Mouse (Mus musculus) heart, embryonic 16.5 days (tissue): Measurements from ENCODE around the gene Gtpbp6. TPM values are rescaled to one million over a fixed set of nuclear protein-coding genes. Genes with fewer than 3 reads are reported as not detected.
"Not testable (repeated sequence)": the region's sequence is repeated elsewhere in the genome, so short reads cannot be mapped to it uniquely, and the experiment has no call there.

Source experiments
- ATAC-seq: fragments of 200-750 bp; cut with Nextera tagmentation; replicated peaks from 2 replicates; pipeline ENCODE4 v1.8.0; 2017; ENCODE audit warnings: moderate number of reproducible peaks; ENCODE audit not compliant: insufficient read depth, low FRiP score; ENCODE audit errors: extremely low read depth
- H3K27ac ChIP-seq: fragments of 300-500 bp; sonication (generic); 2 replicates; pipeline ENCODE4 v1.5.1; 2014; ENCODE audit warnings: mild to moderate bottlenecking, low read length, control low read depth, moderate library complexity
- H3K27me3 ChIP-seq: fragments of 300-500 bp; sonication (generic); 2 replicates; pipeline ENCODE4 v1.6.1; 2014; ENCODE audit warnings: low read length, mixed read lengths; ENCODE audit not compliant: control insufficient read depth, insufficient read depth
- H3K36me3 ChIP-seq: fragments of 300-500 bp; sonication (generic); 2 replicates; pipeline ENCODE4 v1.6.1; 2014; ENCODE audit not compliant: control insufficient read depth, insufficient read depth
- H3K4me1 ChIP-seq: fragments of 300-500 bp; sonication (generic); 2 replicates; pipeline ENCODE4 v1.6.1; 2014; ENCODE audit warnings: low read length, mixed read lengths; ENCODE audit not compliant: control insufficient read depth, insufficient read depth
- H3K4me2 ChIP-seq: fragments of 300-500 bp; sonication (generic); 2 replicates; pipeline ENCODE4 v1.6.1; 2014; ENCODE audit warnings: low read depth, mild to moderate bottlenecking, control low read depth, low read length
- H3K4me3 ChIP-seq: fragments of 300-500 bp; sonication (generic); 2 replicates; pipeline ENCODE4 v1.5.1; 2014; ENCODE audit warnings: mild to moderate bottlenecking, control low read depth, low read length
- H3K9ac ChIP-seq: fragments of 300-500 bp; sonication (generic); 2 replicates; pipeline ENCODE4 v1.6.1; 2014; ENCODE audit warnings: low read length, control low read depth
- H3K9me3 ChIP-seq: fragments of 300-500 bp; sonication (generic); replicated peaks from 2 replicates; pipeline ENCODE4 v1.6.1; 2016; ENCODE audit warnings: low read length; ENCODE audit not compliant: control insufficient read depth
- WGBS: fragments of 180-500 bp; shearing (Covaris S2); extraction: QIAGEN DNeasy Blood & Tissue Kit; methylation state at CpG from one replicate; pipeline ENCODE4 v1.1.7; 2014; 5-methylcytosine and 5-hydroxymethylcytosine counted together
- polyA plus RNA-seq: library from polyadenylated mRNA; unstranded; fragments of >200 nt; fragmentation: Nextera tagmentation; extraction: Ambion mirVana; gene quantifications from 2 replicates; pipeline ENCODE4 v1.2.1, GENCODE M21; 2015

The Gtpbp6 gene
- polyA plus RNA-seq, 1 experiment from 2014 or later = 19.6 TPM

DNA sequence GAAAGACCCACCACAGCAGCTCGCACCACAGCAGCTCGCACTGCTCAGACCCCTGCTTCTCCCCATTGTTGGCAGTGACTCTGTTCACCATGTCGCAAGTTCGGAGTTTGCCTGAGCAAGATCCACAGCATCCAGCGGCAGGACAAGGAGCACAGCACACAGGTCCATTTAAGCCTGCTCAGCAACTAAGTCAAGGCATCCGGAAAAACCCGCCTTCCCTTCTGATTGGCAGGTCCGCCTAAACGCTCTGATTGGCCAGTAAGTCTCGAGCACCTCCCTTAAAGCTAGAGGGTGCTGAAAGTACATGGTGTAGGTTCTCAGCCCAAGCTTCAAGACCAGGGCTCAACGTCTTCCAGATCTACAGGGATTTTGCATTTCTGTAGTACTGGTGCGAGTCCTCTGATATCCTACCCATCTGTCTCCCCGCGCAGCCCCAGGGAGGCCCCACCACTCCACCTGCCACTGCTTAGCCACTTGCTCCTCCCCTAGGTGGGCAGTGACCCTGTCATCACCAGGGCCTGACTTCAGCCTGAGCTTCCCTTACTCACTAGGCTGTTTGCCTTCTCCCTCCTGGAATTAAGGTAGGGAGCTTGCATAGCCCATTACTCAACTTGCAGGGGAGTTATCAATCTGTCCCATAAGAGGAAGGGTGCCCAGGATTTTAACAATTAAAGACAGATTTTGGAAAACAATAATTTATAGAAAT lies 21.7 kb downstream of the Gtpbp6 start:
- Histone ChIP-seq H3K36me3 (no peaks in the 10 kb centered on the region), H3K27ac (no peak overlapping the region), H3K4me1 (no peaks in the 10 kb centered on the region), H3K4me3 (no peak overlapping the region), H3K27me3 (no peaks in the 10 kb centered on the region), H3K9ac (no peak overlapping the region), H3K9me3 (0 out of 2 replicates have a peak, but pooled peaks cover 1% of the 10 kb centered on the region), H3K4me2 (no peak overlapping the region)
- WGBS = 25% methylated on average over 14 of the region's 14 CpGs
- no peak for ATAC-seq

GRCm38 (mm10) chr5:110082961-110083360 lies 25.0 kb downstream of the Gtpbp6 start:
- Histone ChIP-seq H3K4me1 (no peaks in the 10 kb centered on the region), H3K27ac (no peak overlapping the region), H3K27me3 (no peaks in the 10 kb centered on the region), H3K9ac (no peak overlapping the region), H3K4me3 (no peak overlapping the region), H3K36me3 (0 out of 2 replicates have a peak, but pooled peaks cover 5% of the 10 kb centered on the region), H3K9me3 (peaks cover 7% of the 10 kb centered on the region), H3K4me2 (no peak overlapping the region)
- WGBS = 75% methylated on average over 4 of the region's 4 CpGs
- no peak for ATAC-seq

- not testable (repeated sequence) for H3K4me2 ChIP-seq, H3K4me1 ChIP-seq, H3K4me3 ChIP-seq, ATAC-seq, H3K27me3 ChIP-seq, H3K9ac ChIP-seq, H3K36me3 ChIP-seq, H3K27ac ChIP-seq
- H3K9me3 ChIP-seq = peaks cover 23% of the 10 kb centered on the region
- WGBS = 79% methylated on average over 2 of the region's 2 CpGs
These were observed 35.6 kb downstream of the Gtpbp6 start, which contains the start of gene Gm17655 for GRCm38 (mm10) chr5:110072413-110072812. Gene Gm17655, minus strand, starts transcription at chr5:110072513.

DNA sequence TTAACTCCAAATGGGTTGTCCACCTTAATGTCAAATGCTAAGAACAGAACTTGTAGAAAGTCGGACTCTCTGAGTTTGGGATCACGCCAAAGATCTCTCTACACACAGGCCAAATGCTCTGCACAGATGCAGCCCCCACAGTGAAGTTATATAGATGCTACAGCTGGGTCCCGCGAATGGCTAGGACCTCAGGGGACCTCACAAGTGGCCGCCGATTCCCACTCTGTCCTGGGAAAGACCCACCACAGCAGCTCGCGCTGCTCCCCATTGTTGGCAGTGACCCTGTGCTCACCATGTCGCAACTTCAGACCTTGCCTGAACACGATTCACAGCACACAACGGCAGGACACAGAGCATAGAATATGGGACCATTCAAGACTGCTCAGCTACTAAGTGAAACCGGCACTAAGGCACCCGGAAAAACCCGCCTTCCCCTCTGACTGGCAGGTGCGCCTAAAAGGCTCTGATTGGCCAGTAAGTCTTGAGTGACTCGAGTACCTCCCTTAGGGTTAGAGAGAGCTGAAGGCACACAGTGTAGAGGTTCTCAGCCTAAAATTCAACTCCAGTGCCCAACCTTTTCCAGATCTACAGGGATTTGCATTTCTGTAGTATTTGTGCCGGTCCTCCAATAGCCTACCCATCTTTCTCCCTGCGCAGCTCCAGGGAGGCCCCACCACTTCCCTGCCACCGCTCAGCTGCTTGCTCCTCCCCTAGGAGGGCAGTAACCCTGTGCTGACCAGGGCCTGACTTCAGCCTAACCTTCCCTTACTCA lies 50.2 kb downstream of the Gtpbp6 start:
- H3K27ac ChIP-seq = peak overlapping the region; percentile 68

More for the DNA sequence above, 50.2 kb downstream of the Gtpbp6 start:
- ATAC-seq = peak; percentile 99
- peak overlapping the region; percentile 65 for H3K4me2 ChIP-seq
- 0 out of 2 replicates have a peak, but pooled peaks cover 2% of the 10 kb centered on the region for H3K9me3 ChIP-seq
- H3K36me3 ChIP-seq = no peaks in the 10 kb centered on the region
- WGBS = 1% methylated on average over 19 of the region's 19 CpGs
- H3K4me1 ChIP-seq = no peaks in the 10 kb centered on the region
- peak overlapping the region; percentile 83 for H3K9ac ChIP-seq
- no peaks in the 10 kb centered on the region for H3K27me3 ChIP-seq
- peak overlapping the region; percentile 84 for H3K4me3 ChIP-seq

Other genes with a start within 250 kb of the Gtpbp6 start
- gene Gm15446, start 184.8 kb downstream of the Gtpbp6 start, polyA plus RNA-seq = 0.27 and 0.39 TPM in 2 replicates
- gene Zfp932, start 111.7 kb downstream of the Gtpbp6 start, polyA plus RNA-seq = 10.7 and 11.9 TPM in 2 replicates
- gene Gm17655, start 35.7 kb downstream of the Gtpbp6 start, polyA plus RNA-seq = 3.5 and 3.7 TPM in 2 replicates
- 0.51 and 0.75 TPM in 2 replicates for gene Gm35315, start 13.8 kb downstream of the Gtpbp6 start, polyA plus RNA-seq
- 0.90 and 1.2 TPM in 2 replicates for gene Plcxd1, start 8.2 kb downstream of the Gtpbp6 start, polyA plus RNA-seq
- gene Zfp605, start 1.9 kb upstream of the Gtpbp6 start, polyA plus RNA-seq = 2.0 and 2.7 TPM in 2 replicates
- gene Chfr, start 27.6 kb upstream of the Gtpbp6 start, polyA plus RNA-seq = 27.3 and 28.7 TPM in 2 replicates
- gene Golga3, start 68.5 kb upstream of the Gtpbp6 start, polyA plus RNA-seq = 14.9 and 18.2 TPM in 2 replicates
- 14.4 and 17.6 TPM in 2 replicates for gene Ankle2, start 122.8 kb upstream of the Gtpbp6 start, polyA plus RNA-seq
- 51.5 and 51.7 TPM in 2 replicates for gene Pgam5, start 161.7 kb upstream of the Gtpbp6 start, polyA plus RNA-seq
- gene Pxmp2, start 178.0 kb upstream of the Gtpbp6 start, polyA plus RNA-seq = 26.3 and 26.7 TPM in 2 replicates
- 17.1 and 17.9 TPM in 2 replicates for gene Pole, start 178.1 kb upstream of the Gtpbp6 start, polyA plus RNA-seq
- 0.29 and 1.1 TPM in 2 replicates for gene P2rx2, start 235.0 kb upstream of the Gtpbp6 start, polyA plus RNA-seq
- 0.20 TPM in 1 of 2 replicates, not detected in the other for gene Lrcol1, start 236.5 kb upstream of the Gtpbp6 start, polyA plus RNA-seq